Mouse (Mus musculus) cerebellum, adult 11 months (tissue): ENCODE measurements around the gene Tor3a.

Experiments
- DNase-seq: peaks from one replicate; pipeline ENCODE4 v3.0.0; 2022

The Tor3a gene

DNA sequence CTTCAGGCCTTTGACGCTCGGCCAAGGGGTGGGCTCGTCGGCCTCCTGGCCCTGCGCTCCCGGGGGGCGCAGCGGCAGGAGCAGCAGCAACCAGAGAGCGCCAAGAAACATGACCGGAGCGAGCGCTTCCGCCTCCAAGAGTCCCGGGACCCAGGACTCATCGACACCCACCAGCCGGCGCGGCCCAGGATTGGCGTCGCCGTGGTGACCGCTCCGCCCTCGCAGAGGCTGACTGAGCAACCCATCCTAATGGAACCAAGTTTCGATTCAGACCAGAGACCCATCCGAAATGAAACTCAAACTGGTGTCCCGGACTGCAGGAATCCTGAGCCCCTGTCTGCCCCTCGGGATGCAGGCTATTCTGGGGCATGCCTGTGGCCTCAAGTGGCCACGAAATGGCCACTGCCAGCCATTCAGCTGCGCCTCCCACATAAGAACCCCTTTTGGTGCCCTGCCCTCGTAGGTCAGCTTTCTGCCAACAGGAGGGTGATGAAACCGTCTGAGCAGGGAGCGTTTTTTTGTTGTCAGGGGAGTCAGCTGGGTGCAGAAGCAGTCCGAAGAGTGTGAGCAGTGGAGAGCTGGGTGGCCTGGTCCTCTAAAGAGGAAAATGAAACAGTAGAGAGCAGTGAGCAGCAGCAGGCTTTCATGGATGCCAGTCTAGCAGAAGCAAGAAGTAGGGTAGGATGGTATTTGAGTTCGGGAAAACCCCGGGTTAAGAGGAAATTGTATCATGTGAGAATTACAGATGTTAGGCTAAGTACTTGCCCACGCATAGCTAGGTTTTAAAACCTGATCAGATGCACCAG is at the start of gene Tor3a:
Gene Tor3a, minus strand, starts transcription at position 162 of the 806 bp plus-strand sequence.
- DNase-seq = peak; percentile 52

DNA sequence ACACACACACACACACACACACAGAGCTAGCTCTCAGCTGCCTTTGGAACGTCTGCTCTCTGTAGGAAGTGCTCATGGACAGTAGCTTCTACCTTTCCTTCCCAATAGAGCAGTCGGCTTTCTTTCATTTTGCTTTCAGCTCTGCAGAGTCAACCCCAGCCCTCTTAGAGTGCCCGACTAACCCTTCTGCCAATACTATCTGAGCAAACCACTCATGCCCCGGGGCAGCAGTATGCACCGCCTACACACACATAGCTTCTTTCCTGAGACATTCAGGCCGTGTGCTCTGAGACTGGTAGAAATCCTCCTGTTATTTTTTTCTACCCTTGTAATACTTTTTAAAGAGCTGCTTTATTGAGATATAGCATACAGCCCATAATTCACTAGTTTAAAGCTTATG is 47.9 kb upstream of the Tor3a start:
- no peak for DNase-seq

DNA sequence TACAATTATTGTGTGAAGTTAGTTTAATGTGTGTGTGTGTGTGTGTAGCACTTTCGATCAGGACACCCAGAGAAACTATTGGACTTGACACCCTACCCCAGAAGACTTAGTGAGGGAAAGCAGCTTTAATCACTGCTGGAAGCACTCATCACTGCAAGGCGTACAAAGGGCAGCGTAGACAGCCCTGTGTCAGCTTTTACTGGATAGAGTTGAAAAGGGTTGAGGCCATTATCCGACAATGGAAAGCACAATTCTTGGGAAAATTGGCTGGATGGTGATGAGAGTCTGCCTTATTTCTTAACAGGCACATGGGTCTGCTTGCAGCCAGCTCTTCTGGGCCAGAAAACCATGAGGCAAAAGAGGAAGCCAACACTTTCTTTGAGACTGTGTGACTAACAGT is 45.9 kb upstream of the Tor3a start:
- no peak for DNase-seq

DNA sequence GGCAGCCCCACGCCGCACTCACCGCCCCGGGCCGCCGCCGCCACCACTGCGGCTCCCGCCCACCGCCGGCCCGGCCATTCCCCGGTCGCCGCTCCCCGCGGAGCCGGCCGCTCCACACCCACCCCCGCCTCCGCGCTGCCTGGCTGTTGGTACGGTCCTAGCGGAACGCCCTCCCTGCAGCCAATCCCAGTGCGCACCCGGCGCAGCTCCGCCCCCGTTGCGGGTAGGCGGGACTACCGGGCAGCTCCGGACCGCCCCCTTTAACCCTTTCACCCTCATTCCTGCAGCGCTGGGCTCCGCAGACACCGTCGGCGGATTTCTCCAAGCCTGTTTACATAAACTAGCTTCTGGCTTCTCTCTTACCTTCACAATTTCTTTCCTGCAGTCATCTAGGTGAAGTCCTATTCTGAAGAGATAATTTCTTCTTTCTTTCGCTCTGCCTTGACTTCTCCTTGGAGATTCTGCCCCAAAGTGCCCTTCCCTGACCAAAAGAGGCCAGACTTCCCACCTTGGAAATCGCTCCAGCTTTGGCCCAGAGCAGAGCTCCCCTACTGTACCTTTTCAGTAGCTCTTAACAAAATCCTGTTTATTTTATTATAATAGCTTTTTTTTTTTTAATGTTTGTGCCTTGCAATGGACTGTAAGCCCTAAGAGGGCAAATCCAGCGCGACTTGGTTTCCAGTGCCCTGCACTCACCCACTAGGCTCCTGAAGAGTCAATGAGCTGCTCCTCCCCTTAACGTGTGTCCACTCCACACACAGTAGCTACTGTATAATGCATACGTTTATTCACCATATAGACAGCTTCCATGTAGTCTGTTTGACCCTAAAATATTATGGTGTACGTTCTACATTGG is 45.0 kb upstream of the Tor3a start, which contains the start of gene Fam20b:
Gene Fam20b, minus strand, starts transcription at position 137 of the 856 bp plus-strand sequence.
- peak; percentile 97 for DNase-seq

DNA sequence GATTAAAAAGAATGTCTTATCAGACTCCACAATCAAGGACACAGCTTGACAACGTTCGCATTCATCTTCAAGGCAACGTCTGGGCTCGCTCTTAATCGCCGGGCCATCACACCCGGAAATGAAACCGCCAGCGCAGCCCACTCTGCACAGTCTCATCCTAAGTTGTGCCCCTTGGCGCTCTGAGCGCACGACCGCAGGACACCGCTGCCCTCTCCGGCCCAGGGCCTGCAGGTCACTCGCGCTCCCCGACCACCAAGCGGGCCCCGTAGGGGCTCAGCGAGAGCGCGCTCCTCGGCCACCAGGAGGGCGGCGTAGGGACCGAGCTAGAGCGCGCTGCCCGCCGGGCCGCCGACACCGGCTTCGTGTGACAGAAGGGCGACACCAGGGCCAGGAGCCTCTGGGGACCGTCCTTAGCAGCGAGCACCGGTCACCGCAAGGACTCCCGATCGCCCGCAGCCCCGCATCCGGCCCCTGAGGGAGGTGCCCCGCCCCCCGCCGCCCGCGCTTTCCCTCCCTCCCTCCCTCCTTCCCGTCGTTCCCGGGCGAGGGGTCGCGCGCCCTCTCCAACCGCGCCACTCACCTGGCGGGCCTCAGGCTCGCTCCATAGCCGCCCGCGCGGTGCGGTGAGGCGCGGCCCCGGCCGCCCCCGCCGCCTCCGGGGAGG is 44.3 kb upstream of the Tor3a start:
- DNase-seq = peak; percentile 54

DNA sequence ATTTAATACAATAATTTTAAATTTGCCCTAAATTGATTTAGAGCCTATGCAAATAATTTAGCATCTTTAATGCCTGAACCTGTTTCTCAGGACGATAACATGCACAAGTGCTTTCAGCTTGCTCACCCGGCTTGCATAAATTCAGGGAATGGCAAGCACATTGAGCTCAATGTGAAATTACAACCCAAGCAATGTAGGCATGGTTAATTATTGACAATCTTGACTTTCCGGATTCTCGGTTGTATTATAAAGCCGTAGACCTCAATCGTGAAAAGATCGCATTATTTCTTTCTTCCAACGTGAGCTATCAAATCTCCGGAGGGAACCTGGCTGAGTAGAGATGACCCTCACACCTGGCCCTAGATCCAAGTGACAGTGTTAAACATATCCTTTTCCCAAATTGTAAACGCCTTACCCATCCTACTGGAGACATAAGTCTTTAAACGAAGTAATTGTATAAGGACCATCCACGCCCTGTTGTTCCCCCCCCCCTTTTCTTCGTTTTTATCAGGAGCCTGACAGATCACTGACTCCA is 43.7 kb upstream of the Tor3a start:
- no peak for DNase-seq

DNA sequence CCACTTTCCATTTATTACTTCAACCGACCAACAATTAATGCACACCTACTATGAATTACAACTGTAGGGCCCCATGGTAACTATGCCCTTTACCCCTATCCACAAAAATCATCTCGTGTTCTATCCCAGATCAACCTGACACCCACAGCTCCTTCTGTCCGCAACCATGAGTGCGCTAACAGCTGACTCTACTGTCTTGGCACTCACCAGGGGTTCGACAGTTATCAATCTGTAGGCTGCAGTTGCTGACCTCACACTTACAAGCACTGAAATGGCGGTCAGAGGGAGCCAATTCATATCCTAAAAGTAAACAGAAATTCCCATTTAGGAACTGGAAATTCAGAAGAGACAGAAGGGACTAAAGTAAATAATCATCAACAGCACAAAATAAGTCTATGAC is 42.5 kb upstream of the Tor3a start:
- DNase-seq = no peak

DNA sequence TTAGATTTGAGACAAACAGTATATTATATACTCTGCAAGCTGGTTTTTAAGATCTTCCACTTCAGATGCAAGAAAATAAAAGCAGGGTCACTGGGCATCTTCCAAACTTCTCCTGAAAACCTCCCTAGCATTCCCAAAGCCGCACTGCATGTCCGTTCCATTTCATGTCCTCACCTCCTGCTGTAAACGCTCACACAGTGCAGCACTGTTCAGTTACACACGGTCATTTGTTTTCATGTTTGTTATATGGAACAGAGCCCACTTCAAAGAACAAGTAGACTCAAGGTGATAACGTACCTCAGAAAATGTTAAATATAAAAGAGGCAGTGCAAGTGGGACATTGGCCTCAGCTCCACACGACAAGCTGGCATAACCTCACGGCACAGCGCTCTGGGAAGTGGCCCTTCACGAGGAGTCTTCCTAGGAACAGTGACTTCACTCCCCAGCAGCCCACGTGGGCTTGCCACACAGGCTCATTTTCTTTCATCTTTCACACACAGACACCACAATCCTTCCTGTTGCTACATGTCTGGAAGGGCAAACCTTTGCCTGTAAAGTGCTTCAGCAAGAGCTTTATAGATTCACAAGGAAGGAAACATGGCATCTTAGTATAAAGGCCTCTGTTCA is 36.4 kb upstream of the Tor3a start:
- no peak for DNase-seq

DNA sequence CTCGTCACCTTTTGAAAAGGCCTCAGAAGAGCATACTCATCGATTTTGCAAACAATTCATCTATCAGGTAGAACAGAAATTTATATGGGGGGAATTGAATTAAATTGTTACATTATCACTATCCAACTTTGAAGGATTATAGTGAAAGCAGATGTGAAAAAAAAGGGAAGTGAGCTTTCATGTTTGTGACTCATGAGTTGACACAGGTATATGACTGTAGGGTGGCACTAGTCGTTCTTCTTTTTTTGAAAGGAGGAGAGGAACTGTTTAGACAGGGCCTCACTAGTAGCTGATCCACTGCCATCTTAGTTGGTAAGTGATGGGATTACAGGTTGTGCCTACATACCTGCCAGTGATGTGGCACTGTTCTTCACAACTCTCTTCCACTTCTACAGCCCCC is 34.5 kb upstream of the Tor3a start:
- DNase-seq = no peak

DNA sequence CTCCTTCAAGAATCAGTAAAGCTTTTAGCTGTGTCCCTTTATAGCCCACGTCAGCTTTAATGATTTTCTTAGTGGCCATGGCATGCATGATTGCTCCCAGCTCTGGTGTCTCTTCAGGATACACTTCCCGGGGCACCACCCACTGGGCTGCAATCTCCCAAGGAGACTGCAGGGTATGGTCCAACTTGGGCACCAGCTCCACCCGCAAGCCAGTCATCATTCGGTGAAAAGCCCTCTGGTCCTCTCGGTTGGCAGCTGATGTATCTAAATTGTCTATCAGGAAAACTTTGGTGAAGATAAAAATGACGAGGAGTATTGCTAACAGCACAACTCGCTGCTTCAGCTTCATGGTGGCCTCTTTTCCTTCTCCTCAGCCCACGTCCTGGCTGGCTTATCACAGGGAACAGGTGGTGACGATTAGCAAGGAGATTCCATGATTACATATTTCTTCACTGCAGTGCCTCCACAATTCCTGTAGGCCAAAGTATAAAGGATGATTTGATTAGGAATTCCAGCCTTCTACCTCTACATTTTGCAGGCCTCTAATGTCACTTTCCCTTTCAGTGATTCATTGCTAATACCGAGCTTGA is 31.6 kb upstream of the Tor3a start:
- no peak for DNase-seq

DNA sequence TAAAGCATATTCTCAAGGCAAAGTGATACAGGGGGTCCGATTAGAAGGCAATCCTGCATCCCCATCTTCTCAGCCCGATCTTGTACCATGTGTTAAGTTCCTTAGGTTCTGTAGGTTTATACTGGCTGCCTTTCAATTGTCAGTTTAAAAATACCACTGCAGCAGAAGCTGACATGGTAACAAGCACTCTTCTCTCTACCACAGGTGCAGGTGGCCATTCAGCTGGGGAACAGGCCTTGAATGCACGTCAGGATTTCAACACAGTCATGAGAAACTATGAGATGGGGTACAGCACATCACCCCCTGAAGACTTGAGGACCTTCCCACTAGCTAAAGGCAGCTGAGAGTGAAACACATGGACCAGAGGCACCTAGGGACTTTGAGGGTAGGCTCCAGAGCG is 29.3 kb upstream of the Tor3a start:
- DNase-seq = no peak

DNA sequence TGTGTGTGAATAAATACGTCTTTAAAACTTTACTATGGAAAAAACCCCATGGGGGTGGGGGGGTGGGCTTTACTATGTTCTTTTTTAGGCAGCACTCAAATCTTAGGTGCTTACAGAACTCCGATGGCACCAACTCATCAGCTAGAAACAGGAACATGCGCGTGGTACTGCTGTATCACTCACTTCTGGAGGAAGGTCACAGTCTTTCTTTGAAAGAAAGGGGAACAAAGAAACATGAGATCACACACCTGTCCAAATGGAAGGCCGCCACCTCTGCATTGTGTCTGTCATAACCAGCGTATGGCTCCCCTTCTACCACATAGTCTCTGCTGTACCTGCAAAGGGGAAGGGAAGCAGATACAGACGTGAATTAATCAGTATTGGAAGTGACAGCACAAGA is 28.0 kb upstream of the Tor3a start:
- no peak for DNase-seq

DNA sequence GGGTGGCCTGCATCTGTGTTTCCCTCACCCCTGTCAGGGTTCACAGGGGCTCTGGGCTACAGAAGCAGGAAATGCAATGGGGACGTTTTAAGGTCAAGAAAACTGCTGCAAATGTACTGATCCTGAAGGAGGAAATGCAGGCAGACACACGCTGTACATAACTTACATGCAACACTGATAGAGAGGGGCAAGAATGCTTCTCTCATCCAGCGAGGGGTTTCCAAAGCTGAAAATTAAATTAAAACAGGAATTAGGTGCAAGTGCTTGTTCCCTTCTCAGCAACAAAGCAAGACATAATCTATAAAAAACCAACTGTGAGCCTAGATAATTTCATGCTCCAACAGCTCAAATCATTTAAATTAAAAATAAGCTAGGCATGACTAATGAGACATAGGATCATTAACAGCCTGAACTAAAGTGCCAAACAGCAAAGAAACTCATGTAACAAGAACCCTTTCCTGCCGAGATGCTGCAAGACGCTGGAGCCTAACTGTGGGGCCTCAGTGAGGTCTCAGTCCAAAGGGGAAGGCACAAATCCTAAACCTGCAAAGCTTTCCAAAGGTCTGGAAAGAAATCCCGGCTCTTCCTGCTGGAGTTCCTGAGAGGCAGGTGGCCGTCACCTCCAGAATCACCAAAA is 12.0 kb upstream of the Tor3a start:
- no peak for DNase-seq

DNA sequence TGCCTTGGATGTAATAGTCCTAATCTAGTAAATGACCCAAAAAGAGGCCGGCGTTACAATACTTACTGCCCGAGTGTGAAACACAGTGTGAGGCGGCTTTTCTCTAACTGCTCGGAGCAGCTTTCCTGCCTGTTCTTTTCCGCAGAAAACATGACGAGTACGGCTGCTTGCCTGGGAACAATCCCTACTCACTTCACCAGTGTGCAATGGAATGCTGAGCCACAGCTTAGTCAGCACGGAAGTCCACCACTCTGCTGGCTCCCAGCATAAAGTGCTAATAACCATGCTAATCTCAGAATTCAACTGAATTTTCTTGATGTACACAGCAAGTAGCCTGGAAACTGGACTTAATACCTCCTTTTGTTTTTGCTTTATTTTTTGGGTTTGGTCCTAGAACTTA is 5.4 kb upstream of the Tor3a start:
- DNase-seq = no peak

DNA sequence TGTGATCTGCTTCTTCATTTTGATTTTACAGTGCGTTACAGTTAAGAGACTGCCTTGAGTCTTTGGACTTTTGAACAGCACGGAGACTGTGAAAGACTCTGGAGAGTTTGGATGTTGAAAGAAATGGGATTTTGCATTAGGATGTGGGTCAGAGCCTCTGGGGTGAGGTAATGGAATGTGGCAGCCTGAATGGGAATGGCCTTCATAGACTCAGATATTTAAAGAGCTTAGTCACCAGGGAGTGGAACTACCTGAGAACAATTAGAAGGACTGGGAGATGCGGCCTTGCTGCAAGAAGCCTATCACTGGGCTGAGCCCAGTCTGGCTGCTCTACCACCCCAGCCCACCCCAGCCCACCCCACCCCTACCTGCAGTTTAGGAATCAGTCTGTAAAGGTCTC is 3.1 kb upstream of the Tor3a start:
- DNase-seq = no peak

DNA sequence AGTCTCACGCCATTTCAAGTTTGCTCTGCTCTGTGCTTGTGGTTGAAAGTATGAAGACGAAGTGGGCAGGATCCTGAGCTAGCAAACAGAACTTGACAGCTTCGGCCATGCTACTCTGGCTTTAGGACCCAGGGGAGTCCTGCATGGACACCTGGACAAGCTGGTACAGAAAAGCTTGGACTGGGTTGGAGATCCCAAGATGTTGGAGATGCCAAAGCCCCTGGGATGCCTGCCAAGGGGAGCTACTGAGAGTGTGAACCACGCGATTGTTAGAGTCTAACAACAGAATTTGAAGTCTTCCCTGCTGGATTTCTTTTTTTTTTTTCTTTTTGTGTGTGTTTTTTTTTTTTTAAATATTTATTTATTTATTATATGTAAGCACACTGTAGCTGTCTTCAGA is 2.4 kb upstream of the Tor3a start:
- no peak for DNase-seq

DNA sequence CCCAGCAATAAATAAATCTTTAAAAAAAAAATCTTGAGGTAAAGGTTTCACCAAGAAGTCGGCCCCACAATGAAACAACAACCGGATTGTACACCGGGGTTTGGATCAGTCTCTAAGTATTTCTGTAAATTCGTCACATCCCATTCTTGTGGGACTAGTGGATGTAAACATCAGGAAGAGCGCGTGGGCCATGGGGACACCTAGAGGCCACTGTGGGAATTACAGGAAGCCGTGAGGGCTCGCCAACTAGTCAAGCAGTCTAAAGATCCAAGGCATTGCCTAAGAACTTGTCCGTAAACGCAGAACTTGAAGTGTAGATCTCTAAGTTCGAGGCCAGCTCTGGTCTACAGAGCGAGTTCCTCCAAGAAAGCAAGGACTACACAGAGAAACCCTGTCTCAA is 2.0 kb upstream of the Tor3a start:
- DNase-seq = peak; percentile 50

DNA sequence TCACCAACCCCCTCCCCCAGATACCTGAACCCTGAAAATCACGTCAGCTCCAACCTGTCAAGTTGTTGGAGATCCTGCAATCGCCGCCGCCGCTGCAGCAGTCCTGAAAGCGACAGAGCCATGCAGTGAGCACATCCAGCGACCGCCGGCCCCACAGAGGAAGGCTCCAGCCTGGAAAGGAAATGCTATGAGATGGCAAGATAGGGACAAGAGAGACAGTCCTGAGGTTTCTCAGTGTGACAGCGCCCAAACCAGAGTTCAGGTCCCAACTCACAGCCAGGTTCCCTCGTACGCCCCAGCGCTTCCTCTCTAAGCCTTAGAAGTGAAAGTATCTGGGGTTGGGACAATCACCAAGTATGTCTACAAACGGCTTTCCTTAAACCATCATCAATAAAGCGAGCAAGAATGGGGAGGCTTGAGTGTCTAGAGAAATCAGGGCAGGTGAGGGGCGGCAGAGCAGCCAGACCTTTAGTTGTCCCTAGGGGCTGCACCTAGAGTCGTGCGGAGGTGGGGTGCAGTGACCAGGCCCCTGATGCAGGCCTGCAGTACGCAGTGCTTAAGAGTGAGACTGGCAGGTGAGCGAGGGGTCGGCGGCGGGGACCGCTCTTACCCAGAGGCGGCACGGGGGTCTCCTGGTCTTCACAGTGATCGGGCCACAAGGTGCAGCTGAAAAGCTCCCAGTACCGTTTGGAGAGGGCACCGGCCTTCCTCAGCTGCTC is 521 bp downstream of the Tor3a start:
- DNase-seq = no peak

DNA sequence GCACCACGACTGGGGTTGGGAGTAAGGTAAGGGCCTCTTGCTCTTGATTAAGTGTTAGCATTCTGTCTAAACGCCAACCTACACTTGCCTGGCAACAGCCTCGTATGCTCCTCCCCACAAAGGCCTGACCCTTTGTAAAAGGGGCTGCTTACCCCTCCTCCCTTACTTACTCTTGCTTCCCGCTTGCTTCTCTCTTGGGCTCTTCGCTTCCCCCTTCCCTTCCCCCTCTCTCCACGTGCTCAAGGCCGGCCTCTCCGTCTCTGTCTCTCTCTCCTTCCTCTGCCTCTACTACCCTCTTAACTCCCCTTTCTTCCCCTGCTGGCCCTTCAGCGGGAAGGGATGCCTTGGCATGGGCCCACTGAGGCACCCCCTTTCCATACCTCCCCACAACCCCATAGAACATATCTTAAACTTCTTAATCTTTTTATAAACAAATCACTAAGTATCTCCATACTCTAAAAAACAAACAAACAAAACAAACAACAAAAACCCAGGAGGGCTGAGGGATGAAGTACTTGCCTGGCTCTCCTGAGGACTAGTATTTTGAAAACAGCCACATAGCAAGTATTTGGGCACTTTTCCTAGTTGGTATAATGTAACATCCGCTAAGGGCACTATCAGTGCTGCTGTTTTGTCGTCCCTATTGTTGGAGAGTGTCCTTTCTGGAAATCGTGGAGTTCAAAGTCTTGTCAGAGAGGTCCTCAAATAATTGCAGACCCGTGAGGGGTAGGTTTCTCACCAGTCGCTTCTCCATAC is 1.3 kb downstream of the Tor3a start:
- DNase-seq = no peak

DNA sequence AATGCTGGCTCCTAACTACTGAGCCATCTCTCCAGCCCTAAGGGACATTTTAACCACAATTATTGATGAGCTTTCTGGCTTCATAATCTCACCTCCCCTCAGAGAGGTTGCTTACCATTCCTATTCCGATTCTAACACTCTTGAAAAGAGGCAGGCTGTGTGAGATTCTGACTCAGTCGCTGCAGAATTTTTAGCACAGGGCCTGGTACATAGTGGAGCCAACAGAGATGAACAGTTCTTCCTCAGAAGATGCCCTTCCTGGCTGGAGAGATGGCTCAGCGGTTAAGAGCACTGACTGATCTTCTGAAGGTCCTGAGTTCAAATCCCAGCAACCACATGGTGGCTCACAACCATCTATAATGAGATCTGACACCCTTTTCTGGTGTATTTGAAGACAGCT is 2.2 kb downstream of the Tor3a start:
- no peak for DNase-seq
